Mouse (Mus musculus) intestine, embryonic 14.5 days (tissue): ENCODE data around the gene Gm47995. TPM values are rescaled to one million over a fixed set of nuclear protein-coding genes. Genes with fewer than 3 reads are reported as not detected.
A peak's percentile ranks its signal among the peaks of the same experiment; 100 is the strongest.

Experiments
- ATAC-seq: fragments of 200-750 bp; cut with Nextera tagmentation; replicated peaks from 2 replicates; pipeline ENCODE4 v1.8.0; 2017; ENCODE audit warnings: low read depth, moderate number of reproducible peaks, moderate TSS enrichment, moderate library complexity; ENCODE audit not compliant: low FRiP score, low TSS enrichment
- DNase-seq: peaks from one replicate; pipeline ENCODE4 v3.0.0-alpha.2; 2018; ENCODE audit warnings: low spot score
- H3K27ac ChIP-seq: fragments of 300-500 bp; sonication (generic); 2 replicates; pipeline ENCODE4 v1.5.1; 2014; ENCODE audit warnings: low read depth, mild to moderate bottlenecking, control low read depth
- H3K27me3 ChIP-seq: fragments of 300-500 bp; sonication (generic); replicated peaks from 2 replicates; pipeline ENCODE4 v1.6.1; 2014; ENCODE audit warnings: low read length, control low read depth; ENCODE audit not compliant: control insufficient read depth, insufficient read depth
- H3K36me3 ChIP-seq: fragments of 300-500 bp; sonication (generic); 2 replicates; pipeline ENCODE4 v1.6.1; 2014; ENCODE audit warnings: low read length, control low read depth; ENCODE audit not compliant: control insufficient read depth, insufficient read depth
- H3K4me1 ChIP-seq: fragments of 300-500 bp; sonication (generic); replicated peaks from 2 replicates; pipeline ENCODE4 v1.6.1; 2014; ENCODE audit warnings: low read length, control low read depth, mixed read lengths; ENCODE audit not compliant: control insufficient read depth, insufficient read depth
- H3K4me2 ChIP-seq: fragments of 300-500 bp; sonication (generic); 2 replicates; pipeline ENCODE4 v1.6.1; 2014; ENCODE audit warnings: low read length
- H3K4me3 ChIP-seq: fragments of 300-500 bp; sonication (generic); 2 replicates; pipeline ENCODE4 v1.5.1; 2014; ENCODE audit warnings: low read depth, low read length, control low read depth, mixed read lengths
- H3K9ac ChIP-seq: fragments of 300-500 bp; sonication (generic); 2 replicates; pipeline ENCODE4 v1.6.1; 2014; ENCODE audit warnings: mild to moderate bottlenecking, low read length
- H3K9me3 ChIP-seq: fragments of 300-500 bp; sonication (generic); 2 replicates; pipeline ENCODE4 v1.6.1; 2016; ENCODE audit warnings: low read length, control low read depth; ENCODE audit not compliant: control insufficient read depth
- WGBS: fragments of 180-500 bp; shearing (Covaris S2); extraction: QIAGEN DNeasy Blood & Tissue Kit; methylation state at CpG from one replicate; pipeline ENCODE4 v1.1.7; 2014; 5-methylcytosine and 5-hydroxymethylcytosine counted together
- polyA plus RNA-seq: library from polyadenylated mRNA; unstranded; fragments of >200 nt; fragmentation: Nextera tagmentation; extraction: Ambion mirVana; gene quantifications from 2 replicates; pipeline ENCODE4 v1.2.1, GENCODE M21; 2014

Gm47995 gene
- polyA plus RNA-seq, 1 experiment from 2014 or later, result not detected

- Histone ChIP-seq H3K4me2 (no peak overlapping the region), H3K9me3 (no peaks in the 10 kb centered on the region), H3K27me3 (no peaks in the 10 kb centered on the region), H3K27ac (no peak overlapping the region), H3K36me3 (no peaks in the 10 kb centered on the region), H3K4me1 (0 out of 2 replicates have a peak, but pooled peaks cover 2% of the 10 kb centered on the region), H3K4me3 (no peak overlapping the region), H3K9ac (no peak overlapping the region)
- WGBS, result 41% methylated on average over 1 of the region's 1 CpGs
- ATAC-seq (peak; percentile 72; the same call in 1 of the 2 replicates), DNase-seq (no peak)
Observed at GRCm38 (mm10) chr1:151215985-151216384, 17.7 kb downstream of the Gm47995 start.

DNA sequence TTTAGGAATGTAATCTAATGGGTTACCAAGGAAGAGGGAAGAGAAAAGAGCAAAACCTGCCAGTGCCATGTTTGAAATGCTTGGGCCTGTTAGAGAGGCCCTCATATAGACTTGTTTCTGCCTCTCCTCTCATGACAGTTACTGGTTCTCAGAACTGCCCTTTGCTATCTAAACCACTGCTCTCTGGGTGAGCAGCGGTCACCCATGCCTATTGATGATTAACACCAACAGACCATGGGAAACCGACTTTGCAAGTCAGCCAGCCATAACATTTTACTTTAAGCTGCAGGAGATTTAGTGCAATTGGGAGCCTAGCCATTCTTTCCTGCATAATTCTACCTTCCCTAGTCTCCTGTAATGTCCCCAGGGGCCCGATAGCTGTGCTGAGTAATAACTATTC is 18.2 kb downstream of the Gm47995 start:
- ATAC-seq (no peak), DNase-seq (no peak)
- whole genome bisulfite sequencing, result 71% methylated on average over 3 of the region's 3 CpGs
- no peaks in the 10 kb centered on the region for H3K9me3 ChIP-seq
- H3K27me3 ChIP-seq, result no peaks in the 10 kb centered on the region
- no peak overlapping the region for H3K9ac ChIP-seq
- H3K4me3 ChIP-seq, result no peak overlapping the region
- no peaks in the 10 kb centered on the region for H3K36me3 ChIP-seq
- H3K27ac ChIP-seq, result no peak overlapping the region
- H3K4me1 ChIP-seq, result 0 out of 2 replicates have a peak, but pooled peaks cover 2% of the 10 kb centered on the region
- no peak overlapping the region for H3K4me2 ChIP-seq

DNA sequence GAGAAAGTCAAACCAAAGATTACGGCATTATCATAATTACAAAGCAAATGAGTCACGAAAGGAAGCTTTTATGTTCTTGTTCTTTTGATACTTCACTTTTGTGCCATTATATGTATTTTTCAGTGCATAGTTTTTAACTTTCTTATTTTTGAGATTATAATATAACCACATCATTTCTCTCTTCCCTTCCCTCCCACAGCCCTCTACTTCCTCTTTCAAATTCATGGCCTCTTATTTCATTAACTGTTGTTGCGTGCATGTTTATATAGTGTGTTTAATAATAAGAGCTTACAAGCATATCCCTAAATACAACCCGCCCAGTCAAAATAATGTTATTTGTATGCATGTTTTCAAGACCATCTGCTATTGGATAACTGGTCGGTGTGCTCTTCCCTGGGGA is 20.8 kb downstream of the Gm47995 start:
- Histone ChIP-seq H3K9me3 (no peaks in the 10 kb centered on the region), H3K27me3 (no peaks in the 10 kb centered on the region), H3K4me2 (no peak overlapping the region), H3K36me3 (no peaks in the 10 kb centered on the region), H3K9ac (no peak overlapping the region), H3K27ac (no peak overlapping the region), H3K4me1 (0 out of 2 replicates have a peak, but pooled peaks cover 2% of the 10 kb centered on the region), H3K4me3 (no peak overlapping the region)
- 89% methylated on average over 5 of the region's 5 CpGs for WGBS
- DNase-seq (no peak), ATAC-seq (no peak)

DNA sequence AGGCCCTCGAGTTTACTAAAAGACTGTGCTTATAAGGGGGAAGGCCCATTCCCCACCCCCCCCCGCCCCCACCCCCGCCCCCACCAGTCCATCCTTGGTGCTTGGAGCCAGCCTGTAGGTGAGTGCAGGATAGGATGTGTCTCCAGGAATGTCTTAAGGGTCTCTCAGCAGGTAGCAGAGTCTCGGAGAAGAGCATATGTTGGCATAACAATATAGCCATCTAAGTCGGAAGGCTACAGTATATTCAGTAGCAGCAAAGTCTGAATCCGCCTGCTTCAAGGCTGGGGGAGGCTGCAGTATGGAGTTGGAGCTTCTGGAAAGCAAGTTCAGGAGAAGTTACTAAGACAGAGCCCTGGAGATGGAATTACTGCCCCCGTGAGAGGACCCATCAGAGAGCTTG is 21.9 kb downstream of the Gm47995 start:
- Histone ChIP-seq H3K4me2 (no peak overlapping the region), H3K4me3 (no peak overlapping the region), H3K4me1 (no peaks in the 10 kb centered on the region), H3K27ac (no peak overlapping the region), H3K9me3 (no peaks in the 10 kb centered on the region), H3K9ac (no peak overlapping the region), H3K27me3 (no peaks in the 10 kb centered on the region), H3K36me3 (no peaks in the 10 kb centered on the region)
- ATAC-seq, result no peak
- no peak for DNase-seq
- WGBS, result 70% methylated on average over 7 of the region's 7 CpGs

DNA sequence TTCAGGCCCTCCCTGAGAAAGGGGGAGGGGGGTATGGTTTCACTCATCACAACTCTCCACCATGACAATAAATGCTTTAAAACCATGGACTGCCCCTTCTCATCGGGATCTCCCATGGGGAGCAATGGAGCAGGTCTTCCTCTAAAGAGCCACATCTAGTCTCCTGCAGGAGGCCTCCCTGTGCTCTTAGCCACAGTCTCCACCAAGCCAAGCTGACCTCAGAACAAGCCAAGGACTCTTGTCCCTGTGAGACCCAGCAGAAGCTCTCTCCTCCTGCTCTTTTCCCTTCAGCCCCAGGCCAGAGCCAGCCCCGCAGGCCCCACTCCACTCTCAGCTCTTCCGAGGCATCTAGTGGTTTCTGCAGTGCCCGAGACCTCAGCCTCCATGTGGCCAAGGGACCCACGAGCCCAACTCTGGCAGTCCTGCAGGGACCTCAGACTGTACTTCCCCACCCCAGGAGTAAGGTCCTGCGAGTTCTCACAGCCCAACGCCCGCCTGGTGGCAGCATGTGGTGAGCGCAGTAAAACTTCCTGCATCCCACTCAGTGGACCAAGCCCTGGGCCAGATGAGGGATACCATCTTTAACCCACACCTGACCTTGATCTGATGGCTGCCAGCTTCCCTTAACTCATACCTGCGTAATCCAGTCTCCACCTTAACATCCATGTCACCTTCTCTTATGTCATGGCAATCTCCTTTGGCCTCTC is 24.5 kb downstream of the Gm47995 start:
- H3K4me1 ChIP-seq, result no peaks in the 10 kb centered on the region
- H3K27me3 ChIP-seq, result no peaks in the 10 kb centered on the region
- H3K9ac ChIP-seq, result no peak overlapping the region
- DNase-seq (no peak), ATAC-seq (no peak)
- H3K36me3 ChIP-seq, result no peaks in the 10 kb centered on the region
- no peak overlapping the region for H3K27ac ChIP-seq
- WGBS, result 86% methylated on average over 10 of the region's 10 CpGs
- no peak overlapping the region for H3K4me3 ChIP-seq
- no peak overlapping the region for H3K4me2 ChIP-seq
- no peaks in the 10 kb centered on the region for H3K9me3 ChIP-seq

DNA sequence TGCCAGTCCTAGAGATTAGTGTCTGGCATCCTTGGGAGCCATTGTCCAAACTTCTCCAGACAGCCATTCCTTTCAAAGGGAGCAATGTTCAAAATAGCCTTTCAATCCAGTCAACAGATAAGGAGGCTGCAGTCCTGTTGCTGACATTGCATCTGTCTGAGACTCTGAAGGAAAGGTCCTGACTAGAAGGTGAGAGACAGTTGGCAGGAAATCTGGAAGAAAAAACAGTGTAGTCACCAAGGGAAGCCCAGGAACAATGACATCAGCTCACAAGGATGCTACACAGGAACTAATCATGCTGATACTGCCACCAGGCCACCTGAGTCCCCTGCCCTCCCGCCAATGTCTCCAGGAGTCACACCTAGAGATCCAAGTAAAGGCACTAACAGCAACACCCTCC is 25.1 kb downstream of the Gm47995 start:
- 71% methylated on average over 1 of the region's 1 CpGs for WGBS
- no peak for ATAC-seq
- no peak for DNase-seq

GRCm38 (mm10) chr1:151224536-151224935 is 26.3 kb downstream of the Gm47995 start:
- no peak overlapping the region for H3K9ac ChIP-seq
- no peaks in the 10 kb centered on the region for H3K36me3 ChIP-seq
- H3K4me3 ChIP-seq, result no peak overlapping the region
- H3K27me3 ChIP-seq, result no peaks in the 10 kb centered on the region
- 77% methylated on average over 1 of the region's 1 CpGs for WGBS
- DNase-seq (no peak), ATAC-seq (no peak)
- H3K4me2 ChIP-seq, result no peak overlapping the region
- no peak overlapping the region for H3K27ac ChIP-seq
- H3K9me3 ChIP-seq, result no peaks in the 10 kb centered on the region
- H3K4me1 ChIP-seq, result no peaks in the 10 kb centered on the region

More for the DNA sequence above, 25.1 kb downstream of the Gm47995 start:
- no peaks in the 10 kb centered on the region for H3K36me3 ChIP-seq
- no peaks in the 10 kb centered on the region for H3K27me3 ChIP-seq
- H3K4me2 ChIP-seq, result no peak overlapping the region
- no peaks in the 10 kb centered on the region for H3K9me3 ChIP-seq
- no peaks in the 10 kb centered on the region for H3K4me1 ChIP-seq
- H3K27ac ChIP-seq, result no peak overlapping the region
- no peak overlapping the region for H3K9ac ChIP-seq
- no peak overlapping the region for H3K4me3 ChIP-seq

- no peaks in the 10 kb centered on the region for H3K4me1 ChIP-seq
- no peak for DNase-seq
- no peaks in the 10 kb centered on the region for H3K27me3 ChIP-seq
- no peak for ATAC-seq
- no peak overlapping the region for H3K4me2 ChIP-seq
- H3K4me3 ChIP-seq, result no peak overlapping the region
- H3K36me3 ChIP-seq, result no peaks in the 10 kb centered on the region
- WGBS, result 68% methylated on average over 8 of the region's 8 CpGs
- no peak overlapping the region for H3K9ac ChIP-seq
- H3K9me3 ChIP-seq, result no peaks in the 10 kb centered on the region
- H3K27ac ChIP-seq, result no peak overlapping the region
Observed at GRCm38 (mm10) chr1:151227506-151227905, 29.3 kb downstream of the Gm47995 start.

GRCm38 (mm10) chr1:151228320-151228989 is 30.2 kb downstream of the Gm47995 start:
- Histone ChIP-seq H3K4me2 (no peak overlapping the region), H3K27me3 (no peaks in the 10 kb centered on the region), H3K36me3 (no peaks in the 10 kb centered on the region), H3K27ac (no peak overlapping the region), H3K9ac (no peak overlapping the region), H3K4me3 (no peak overlapping the region), H3K9me3 (no peaks in the 10 kb centered on the region), H3K4me1 (no peaks in the 10 kb centered on the region)
- 66% methylated on average over 1 of the region's 1 CpGs for WGBS
- no peak for ATAC-seq
- no peak for DNase-seq
